Mouse (Mus musculus): ENCODE data around the gene Rps7.

DNA sequence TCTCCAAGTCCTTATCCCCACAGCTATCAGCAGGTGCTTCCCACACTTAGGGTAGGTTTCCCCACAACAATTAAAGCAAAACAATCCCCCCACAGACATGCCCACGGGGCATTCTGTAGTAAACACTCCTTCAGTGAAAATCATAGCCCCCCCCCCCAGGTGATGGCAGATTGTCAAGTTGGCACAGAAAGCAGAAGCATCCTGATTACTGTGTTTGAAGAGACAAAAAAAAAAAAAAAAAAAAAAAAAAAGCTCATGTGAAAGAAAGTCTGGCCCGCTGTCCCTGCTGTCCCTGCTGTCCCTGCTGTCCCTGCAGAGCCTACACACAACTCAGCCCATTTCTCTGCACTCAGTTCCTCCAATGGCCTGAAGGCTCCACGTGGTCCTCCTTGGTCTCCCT, 51.7 kb downstream of the Rps7 start:
- no peak for TF ChIP-seq CTCF (IDR thresholded peaks at IDR 0.05; ENCODE audit: low read depth, low read length)
- no peak for TF ChIP-seq POLR2A (IDR thresholded peaks at IDR 0.05; ENCODE audit: extremely low read depth, insufficient read depth, low read length)

All from liver, adult 2 months (tissue).